Mouse (Mus musculus): ENCODE measurements around the gene Slc29a3.

- TF ChIP-seq POLR2A (IDR thresholded peaks at IDR 0.05; ENCODE audit: extremely low read depth, insufficient read depth, low read length) (no peak), CTCF (IDR thresholded peaks at IDR 0.05; ENCODE audit: extremely low read depth, insufficient read depth, low read length) (no peak)
Measured at GRCm38 (mm10) chr10:60753261-60753660, 667 bp upstream of the Slc29a3 start.

Measured in cortical plate, adult 2 months (tissue).